Mouse (Mus musculus) intestine, postnatal 0 days (tissue): ENCODE measurements around the gene Scml4. TPM values are rescaled to one million over a fixed set of nuclear protein-coding genes. Genes with fewer than 3 reads are reported as not detected.

Source experiments
- ATAC-seq: fragments of 200-750 bp; cut with Nextera tagmentation; 2 replicates; pipeline ENCODE4 v1.8.0; 2017; ENCODE audit warnings: mild to moderate bottlenecking, moderate TSS enrichment, moderate library complexity
- H3K27ac ChIP-seq: fragments of 300-500 bp; sonication (generic); 2 replicates; pipeline ENCODE4 v1.5.1; 2014; ENCODE audit warnings: mild to moderate bottlenecking, low read depth, low read length, moderate library complexity
- H3K27me3 ChIP-seq: fragments of 300-500 bp; sonication (generic); replicated peaks from 2 replicates; pipeline ENCODE4 v1.6.1; 2014; ENCODE audit warnings: low read length, mixed read lengths; ENCODE audit not compliant: control insufficient read depth, insufficient read depth
- H3K36me3 ChIP-seq: fragments of 300-500 bp; sonication (generic); 2 replicates; pipeline ENCODE4 v1.6.1; 2014; ENCODE audit warnings: mild to moderate bottlenecking, moderate library complexity; ENCODE audit not compliant: control insufficient read depth, insufficient read depth
- H3K4me1 ChIP-seq: fragments of 300-500 bp; sonication (generic); replicated peaks from 2 replicates; pipeline ENCODE4 v1.6.1; 2014; ENCODE audit warnings: antibody characterized with exemption, low read length, mixed read lengths; ENCODE audit not compliant: control insufficient read depth, insufficient read depth
- H3K4me2 ChIP-seq: fragments of 300-500 bp; sonication (generic); replicated peaks from 2 replicates; pipeline ENCODE4 v1.6.1; 2014; ENCODE audit warnings: low read depth, mild to moderate bottlenecking, moderate library complexity
- H3K4me3 ChIP-seq: fragments of 300-500 bp; sonication (generic); 2 replicates; pipeline ENCODE4 v1.5.1; 2014; ENCODE audit warnings: low read depth, low read length
- H3K9ac ChIP-seq: fragments of 300-500 bp; sonication (generic); 2 replicates; pipeline ENCODE4 v1.6.1; 2014; ENCODE audit warnings: mild to moderate bottlenecking, low read depth, low read length
- H3K9me3 ChIP-seq: fragments of 300-500 bp; sonication (generic); 2 replicates; pipeline ENCODE4 v1.6.1; 2016; ENCODE audit warnings: mixed run types; ENCODE audit not compliant: control insufficient read depth
- CTCF ChIP-seq: sonication (generic); IDR thresholded peaks from 2 replicates; pipeline ENCODE4 v1.5.1; 2016; ENCODE audit warnings: low read depth, mild to moderate bottlenecking, control low read depth, antibody characterized with exemption, moderate library complexity
- WGBS: fragments of 180-500 bp; shearing (Covaris S2); extraction: QIAGEN DNeasy Blood & Tissue Kit; methylation state at CpG from one replicate; pipeline ENCODE4 v1.1.7; 2014; 5-methylcytosine and 5-hydroxymethylcytosine counted together
- polyA plus RNA-seq: library from polyadenylated mRNA; unstranded; fragments of >200 nt; fragmentation: Nextera tagmentation; extraction: Ambion mirVana; gene quantifications from 2 replicates; pipeline ENCODE4 v1.2.1, GENCODE M21; 2015

The Scml4 gene
- polyA plus RNA-seq, 1 experiment from 2014 or later, result 13.0 TPM

- peaks cover 13% of the 10 kb centered on the region for H3K36me3 ChIP-seq
- H3K27ac ChIP-seq, result no peak overlapping the region
- WGBS, result 71% methylated on average over 5 of the region's 5 CpGs
- ATAC-seq, result no peak
- no peaks in the 10 kb centered on the region for H3K9me3 ChIP-seq
- 0 out of 2 replicates have a peak, but pooled peaks cover 3% of the 10 kb centered on the region for H3K4me1 ChIP-seq
- no peaks in the 10 kb centered on the region for H3K27me3 ChIP-seq
- H3K4me3 ChIP-seq, result no peak overlapping the region
- no peak overlapping the region for H3K9ac ChIP-seq
- no peak for TF ChIP-seq CTCF
- H3K4me2 ChIP-seq, result no peak overlapping the region
These were observed 93.4 kb downstream of the Scml4 start for GRCm38 (mm10) chr10:42953601-42954000.

GRCm38 (mm10) chr10:42955205-42955604 lies 95.0 kb downstream of the Scml4 start:
- H3K36me3 ChIP-seq, result peaks cover 17% of the 10 kb centered on the region
- 0 out of 2 replicates have a peak, but pooled peaks cover 3% of the 10 kb centered on the region for H3K4me1 ChIP-seq
- no peak overlapping the region for H3K27ac ChIP-seq
- 93% methylated on average over 3 of the region's 3 CpGs for WGBS
- TF ChIP-seq CTCF, result no peak
- no peak overlapping the region for H3K9ac ChIP-seq
- ATAC-seq, result peak; percentile 43
- no peaks in the 10 kb centered on the region for H3K9me3 ChIP-seq
- no peak overlapping the region for H3K4me3 ChIP-seq
- no peaks in the 10 kb centered on the region for H3K27me3 ChIP-seq
- H3K4me2 ChIP-seq, result no peak overlapping the region

GRCm38 (mm10) chr10:42957881-42958651 lies 97.9 kb downstream of the Scml4 start:
- Histone ChIP-seq H3K9me3 (no peaks in the 10 kb centered on the region), H3K27ac (no peak overlapping the region; the same call in 1 of the 2 replicates), H3K36me3 (peaks cover 14% of the 10 kb centered on the region), H3K27me3 (no peaks in the 10 kb centered on the region), H3K9ac (no peak overlapping the region), H3K4me2 (peak overlapping the region; percentile 39), H3K4me1 (0 out of 2 replicates have a peak, but pooled peaks cover 3% of the 10 kb centered on the region), H3K4me3 (no peak overlapping the region)
- no peak for ATAC-seq
- peak; percentile 88 for TF ChIP-seq CTCF
- WGBS, result 23% methylated on average over 21 of the region's 21 CpGs

- 60% methylated on average over 4 of the region's 4 CpGs for WGBS
- H3K4me3 ChIP-seq, result no peak overlapping the region
These were observed 98.5 kb downstream of the Scml4 start for GRCm38 (mm10) chr10:42958686-42959085.

GRCm38 (mm10) chr10:42961771-42962170 lies 101.6 kb downstream of the Scml4 start:
- Histone ChIP-seq H3K4me2 (no peak overlapping the region), H3K9ac (no peak overlapping the region), H3K27me3 (no peaks in the 10 kb centered on the region), H3K4me1 (no peaks in the 10 kb centered on the region), H3K4me3 (no peak overlapping the region), H3K9me3 (no peaks in the 10 kb centered on the region), H3K27ac (no peak overlapping the region), H3K36me3 (peaks cover 8% of the 10 kb centered on the region; the same call in 1 of the 2 replicates)
- no peak for TF ChIP-seq CTCF
- WGBS, result 73% methylated on average over 6 of the region's 6 CpGs
- no peak for ATAC-seq

More at GRCm38 (mm10) chr10:42958686-42959085, 98.5 kb downstream of the Scml4 start:
- Histone ChIP-seq H3K9me3 (no peaks in the 10 kb centered on the region), H3K4me1 (0 out of 2 replicates have a peak, but pooled peaks cover under 1% of the 10 kb centered on the region), H3K27me3 (no peaks in the 10 kb centered on the region), H3K9ac (no peak overlapping the region), H3K4me2 (no peak overlapping the region), H3K36me3 (peaks cover 9% of the 10 kb centered on the region; the same call in 1 of the 2 replicates), H3K27ac (no peak overlapping the region)
- no peak for TF ChIP-seq CTCF
- ATAC-seq, result no peak

- Histone ChIP-seq H3K9ac (no peak overlapping the region), H3K9me3 (no peaks in the 10 kb centered on the region), H3K4me3 (no peak overlapping the region), H3K4me2 (no peak overlapping the region), H3K27ac (no peak overlapping the region), H3K4me1 (no peaks in the 10 kb centered on the region), H3K36me3 (peaks cover 8% of the 10 kb centered on the region; the same call in 1 of the 2 replicates), H3K27me3 (no peaks in the 10 kb centered on the region)
- no peak for TF ChIP-seq CTCF
- WGBS, result 75% methylated on average over 6 of the region's 6 CpGs
- no peak for ATAC-seq
These were observed 102.0 kb downstream of the Scml4 start for GRCm38 (mm10) chr10:42962181-42962601.
